Mouse (Mus musculus) kidney, adult 2 months (tissue): Measurements from ENCODE around the gene Rnpep.

Experiments used
- CTCF ChIP-seq: fragments of 200-500 bp; conservative IDR thresholded peaks from 2 replicates; pipeline ENCODE4 v1.5.1; 2011; ENCODE audit warnings: low read depth, mild to moderate bottlenecking, control low read depth, low read length, moderate library complexity, mixed read lengths; ENCODE audit not compliant: insufficient read depth, insufficient read length
- POLR2A ChIP-seq: fragments of 200-500 bp; IDR thresholded peaks from one replicate; pipeline ENCODE4 v1.6.1; 2011; ENCODE audit warnings: low read depth, low read length, control low read depth

GRCm38 (mm10) chr1:135281841-135282240 lies 2.0 kb downstream of the Rnpep start:
- no peak for TF ChIP-seq POLR2A
- no peak for TF ChIP-seq CTCF
